Mouse (Mus musculus): ENCODE measurements around the gene Gm28042.

- no peak for TF ChIP-seq CTCF (conservative IDR thresholded peaks at IDR 0.05 in 1 of 2, IDR thresholded peaks at IDR 0.05 in 1 of 2; ENCODE audit: low read depth in 2 of 2, low read length in 2 of 2)
- no peak for TF ChIP-seq MXI1 (IDR thresholded peaks at IDR 0.05; ENCODE audit: low read depth, low read length)
- TF ChIP-seq RCOR1 (conservative IDR thresholded peaks at IDR 0.05; ENCODE audit: low read depth, low read length) = no peak
- no peak for TF ChIP-seq POLR2A (IDR thresholded peaks at IDR 0.05; ENCODE audit: low read depth, low read length)
- TF ChIP-seq MYC (IDR thresholded peaks at IDR 0.05; ENCODE audit: low read depth, low read length) = no peak
- no peak for TF ChIP-seq CHD2 (IDR thresholded peaks at IDR 0.05; ENCODE audit: low read length)
- TF ChIP-seq EP300 (IDR thresholded peaks at IDR 0.05; ENCODE audit: low read length) = no peak
- no peak for TF ChIP-seq USF1 (IDR thresholded peaks at IDR 0.05; ENCODE audit: low read depth, low read length)
- TF ChIP-seq USF2 (conservative IDR thresholded peaks at IDR 0.05; ENCODE audit: low read depth, low read length) = no peak
- no peak for TF ChIP-seq MAX (IDR thresholded peaks at IDR 0.05; ENCODE audit: low read length)
- no peak for TF ChIP-seq MEF2A (IDR thresholded peaks at IDR 0.05; ENCODE audit: borderline replicate concordance, low read depth, low read length)
- no peak for TF ChIP-seq NRF1 (IDR thresholded peaks at IDR 0.05; ENCODE audit: low read depth, low read length)
- no peak for TF ChIP-seq TBP (conservative IDR thresholded peaks at IDR 0.05; ENCODE audit: low read depth, low read length)
- no peak for TF ChIP-seq ZKSCAN1 (IDR thresholded peaks at IDR 0.05; ENCODE audit: borderline replicate concordance, low read depth, low read length)
These were observed 28.6 kb downstream of the Gm28042 start for GRCm38 (mm10) chr2:120055923-120056322.
